Mouse (Mus musculus) G1E (cell line): ENCODE measurements around the gene Pcolce. TPM values are rescaled to one million over a fixed set of nuclear protein-coding genes. Genes with fewer than 3 reads are reported as not detected.

Experiments
- ATAC-seq: 2 replicates; pipeline ENCODE4 v1.8.0; 2016; ENCODE audit warnings: mild to moderate bottlenecking; ENCODE audit not compliant: insufficient number of reproducible peaks, poor library complexity, low FRiP score, severe bottlenecking; ENCODE audit errors: extremely low read depth
- DNase-seq: peaks from one replicate; pipeline ENCODE4 v3.0.0; 2012; ENCODE audit warnings: low spot score
- H3K27me3 ChIP-seq: 2 replicates; pipeline ENCODE4 v1.6.1; 2012; ENCODE audit warnings: mild to moderate bottlenecking, low read length, inconsistent platforms; ENCODE audit not compliant: insufficient read depth
- H3K36me3 ChIP-seq: replicated peaks from 2 replicates; pipeline ENCODE3; 2012; ENCODE audit warnings: mild to moderate bottlenecking, inconsistent platforms
- H3K4me1 ChIP-seq: 2 replicates; pipeline ENCODE4 v1.6.1; 2012; ENCODE audit warnings: low read depth, low read length, inconsistent platforms, mixed read lengths; ENCODE audit not compliant: insufficient read depth
- H3K4me3 ChIP-seq: 2 replicates; pipeline ENCODE4 v1.5.1; 2012; ENCODE audit warnings: low read depth, mild to moderate bottlenecking, inconsistent platforms, low read length, moderate library complexity, mixed read lengths
- H3K9me3 ChIP-seq: replicated peaks from 2 replicates; pipeline ENCODE4 v1.6.1; 2012; ENCODE audit warnings: inconsistent platforms
- CTCF ChIP-seq: IDR thresholded peaks from 2 replicates; pipeline ENCODE4 v1.5.1; 2012; ENCODE audit warnings: low read depth, low read length, inconsistent platforms, mixed read lengths
- GATA1 ChIP-seq: IDR thresholded peaks from 2 replicates; pipeline ENCODE4 v1.6.1; 2012; ENCODE audit warnings: borderline replicate concordance, low read length, inconsistent platforms, mixed read lengths
- GATA2 ChIP-seq: IDR thresholded peaks from 2 replicates; pipeline ENCODE4 v1.6.1; 2012; ENCODE audit warnings: low read depth, low read length, inconsistent platforms, borderline replicate concordance
- POLR2AphosphoS5 ChIP-seq: IDR thresholded peaks from 2 replicates; pipeline ENCODE4 v1.6.1; 2012; ENCODE audit warnings: low read depth, low read length, inconsistent platforms; ENCODE audit not compliant: insufficient replicate concordance
- TAL1 ChIP-seq: conservative IDR thresholded peaks from 2 replicates; pipeline ENCODE4 v1.6.1; 2012; ENCODE audit warnings: low read depth, low read length, inconsistent platforms, mixed read lengths
- polyA plus RNA-seq: library from polyadenylated mRNA; stranded (reverse); fragments of >175 nt; gene quantifications from 2 replicates; pipeline ENCODE4 v1.2.3, GENCODE M21; 2012
- total RNA-seq, 2 experiments: library from RNA; stranded (forward) in 1 of 2; stranded (reverse) in 1 of 2; fragments of 200-1000 nt in 1 of 2; fragments of >200 nt in 1 of 2; fragmentation: Nextera tagmentation in 1 of 2; gene quantifications; 2 replicates each; pipeline ENCODE4 v1.2.3; 2014 to 2017

The Pcolce gene
- total and polyA plus RNA-seq, 3 experiments: 0.16 to 0.17 TPM; not detected in 1

GRCm38 (mm10) chr5:137649669-137650571 is 36.3 kb upstream of the Pcolce start:
- Histone ChIP-seq H3K4me1 (peaks cover 84% of the 10 kb centered on the region), H3K9me3 (peaks cover 4% of the 10 kb centered on the region; the same call in 1 of the 2 replicates), H3K36me3 (peaks cover 43% of the 10 kb centered on the region), H3K4me3 (peak overlapping the region; percentile 53; the same call in 1 of the 2 replicates), H3K27me3 (peaks cover 3% of the 10 kb centered on the region; the same call in 1 of the 2 replicates)
- TF ChIP-seq GATA1 (no peak), GATA2 (no peak), CTCF (no peak), POLR2AphosphoS5 (no peak), TAL1 (no peak)
- DNase-seq (peak; percentile 66), ATAC-seq (peak; percentile 55; the same call in 1 of the 2 replicates)

- ATAC-seq (no peak), DNase-seq (no peak)
- H3K27me3 ChIP-seq: peaks cover 3% of the 10 kb centered on the region; the same call in 1 of the 2 replicates
- peaks cover 4% of the 10 kb centered on the region; the same call in 1 of the 2 replicates for H3K9me3 ChIP-seq
- peaks cover 85% of the 10 kb centered on the region for H3K4me1 ChIP-seq
- no peak overlapping the region for H3K4me3 ChIP-seq
- peaks cover 36% of the 10 kb centered on the region for H3K36me3 ChIP-seq
- no peak for TF ChIP-seq CTCF
- no peak for TF ChIP-seq GATA1
Observed at GRCm38 (mm10) chr5:137649251-137649650, 35.7 kb upstream of the Pcolce start.

- ATAC-seq: no peak
- Histone ChIP-seq H3K4me3 (peak overlapping the region; percentile 11; the same call in 1 of the 2 replicates), H3K27me3 (peaks cover 3% of the 10 kb centered on the region; the same call in 1 of the 2 replicates), H3K9me3 (peaks cover 4% of the 10 kb centered on the region; the same call in 1 of the 2 replicates), H3K4me1 (peaks cover 76% of the 10 kb centered on the region), H3K36me3 (peaks cover 30% of the 10 kb centered on the region)
- DNase-seq: no peak
- TF ChIP-seq POLR2AphosphoS5 (no peak), GATA1 (no peak), TAL1 (peak; percentile 29; the same call in 1 of the 2 replicates), CTCF (no peak), GATA2 (no peak)
Observed at GRCm38 (mm10) chr5:137647827-137648601, 34.4 kb upstream of the Pcolce start.

GRCm38 (mm10) chr5:137645652-137646091 is 32.1 kb upstream of the Pcolce start, which contains the start of gene Irs3:
Irs3 (minus strand) TSS chr5:137645714.
- Histone ChIP-seq H3K9me3 (peaks cover 4% of the 10 kb centered on the region; the same call in 1 of the 2 replicates), H3K4me1 (peaks cover 83% of the 10 kb centered on the region), H3K36me3 (peaks cover 32% of the 10 kb centered on the region), H3K4me3 (peak within 1 kb of the TSS; percentile 17; the same call in 1 of the 2 replicates), H3K27me3 (peaks cover 3% of the 10 kb centered on the region; the same call in 1 of the 2 replicates)
- no peak for TF ChIP-seq CTCF
- TF ChIP-seq GATA2: no peak
- no peak for TF ChIP-seq POLR2AphosphoS5
- no peak for TF ChIP-seq GATA1
- no peak for TF ChIP-seq TAL1
- DNase-seq (peak; percentile 61), ATAC-seq (peak; percentile 23; the same call in 1 of the 2 replicates)

GRCm38 (mm10) chr5:137645091-137645651 is 31.6 kb upstream of the Pcolce start:
- peaks cover 3% of the 10 kb centered on the region; the same call in 1 of the 2 replicates for H3K27me3 ChIP-seq
- TF ChIP-seq CTCF (no peak), GATA1 (no peak), GATA2 (no peak), TAL1 (no peak), POLR2AphosphoS5 (no peak)
- peaks cover 83% of the 10 kb centered on the region for H3K4me1 ChIP-seq
- ATAC-seq (no peak), DNase-seq (no peak)
- peaks cover 37% of the 10 kb centered on the region for H3K36me3 ChIP-seq
- peaks cover 4% of the 10 kb centered on the region; the same call in 1 of the 2 replicates for H3K9me3 ChIP-seq
- H3K4me3 ChIP-seq: peak overlapping the region; percentile 17; the same call in 1 of the 2 replicates
